Mouse (Mus musculus) forelimb bud, embryonic 11.5 days (tissue): ENCODE data around the gene Hoxb8.
A peak's percentile ranks its signal among the peaks of the same experiment; 100 is the strongest.

Experiments
- DNase-seq: peaks from one replicate; pipeline ENCODE4 v3.0.0-alpha.2; 2012; ENCODE audit warnings: low read depth, low spot score

The Hoxb8 gene

DNA sequence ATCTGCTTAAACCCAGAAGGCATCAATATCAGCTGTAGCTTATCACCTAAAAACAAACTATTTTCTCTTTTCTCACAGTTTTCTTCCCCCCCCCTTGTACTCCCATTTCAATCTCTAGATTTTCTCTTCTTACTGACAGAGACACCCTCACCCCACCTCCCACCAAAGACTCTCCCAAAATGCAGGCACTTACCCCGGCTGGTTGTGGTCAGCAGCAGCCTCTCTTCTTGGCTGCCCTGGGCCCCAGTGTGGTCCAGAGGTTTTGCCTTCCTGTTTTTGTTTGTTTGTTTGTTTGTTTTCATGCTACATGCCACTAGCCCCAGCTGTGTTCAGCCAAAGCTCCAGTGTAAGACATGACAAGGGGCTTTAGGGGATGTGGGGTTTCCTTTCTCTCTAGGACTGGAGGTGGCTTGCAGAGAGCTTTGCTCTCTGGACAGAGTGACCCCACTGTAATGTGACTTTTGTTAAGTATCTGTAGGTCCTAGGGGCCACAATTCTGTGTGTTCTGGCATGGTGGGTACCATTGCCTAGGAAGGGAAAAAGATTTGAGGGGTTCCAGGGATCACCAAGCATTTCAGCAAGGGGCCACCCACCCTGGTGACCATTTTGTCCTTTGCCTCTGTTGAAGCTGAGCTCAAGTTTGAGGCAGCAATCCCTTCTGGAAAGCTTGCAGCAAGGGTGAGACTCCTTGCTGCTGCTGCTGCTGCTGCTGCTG lies 13.5 kb upstream of the Hoxb8 start:
- no peak for DNase-seq

- no peak for DNase-seq
Observed at GRCm38 (mm10) chr11:96269869-96270268, 11.8 kb upstream of the Hoxb8 start.

DNA sequence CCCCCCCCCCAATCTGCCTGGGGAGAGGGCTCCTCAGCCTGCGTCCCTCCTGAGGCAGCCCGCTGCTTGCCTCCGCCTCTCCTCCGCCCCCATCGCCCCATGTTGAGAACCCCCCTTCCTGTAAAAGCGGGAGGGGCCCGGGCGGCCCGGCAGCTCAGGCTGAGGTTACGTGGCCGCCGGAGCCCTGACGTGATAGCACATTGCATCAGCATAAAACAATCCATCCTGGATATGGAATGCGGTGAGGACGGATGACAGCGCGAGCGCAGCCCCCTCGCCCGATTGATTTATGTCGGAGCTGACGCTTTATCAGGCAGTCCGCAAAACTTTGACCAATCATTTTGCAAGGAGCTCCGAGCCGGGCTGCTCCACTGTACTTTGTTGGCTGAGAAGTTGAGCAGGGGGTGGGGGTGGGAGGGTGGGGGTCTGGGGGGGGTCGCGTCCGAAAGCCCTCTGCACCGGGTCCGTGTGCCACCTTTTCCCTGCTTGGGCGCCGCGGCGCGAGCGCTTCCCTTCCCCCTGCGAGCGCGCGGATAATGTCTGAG lies 10.6 kb upstream of the Hoxb8 start, which contains the start of gene Hoxb9:
Gene Hoxb9 (plus strand): TSS at position 462 of the 545 bp plus-strand sequence.
- DNase-seq = no peak

- no peak for DNase-seq
Observed at GRCm38 (mm10) chr11:96271541-96272011, 10.1 kb upstream of the Hoxb8 start.

- no peak for DNase-seq
Observed at GRCm38 (mm10) chr11:96272024-96272921, 9.4 kb upstream of the Hoxb8 start.

GRCm38 (mm10) chr11:96274428-96274827 lies 7.3 kb upstream of the Hoxb8 start:
- DNase-seq = no peak

GRCm38 (mm10) chr11:96275896-96276295 lies 5.8 kb upstream of the Hoxb8 start:
- no peak for DNase-seq

DNA sequence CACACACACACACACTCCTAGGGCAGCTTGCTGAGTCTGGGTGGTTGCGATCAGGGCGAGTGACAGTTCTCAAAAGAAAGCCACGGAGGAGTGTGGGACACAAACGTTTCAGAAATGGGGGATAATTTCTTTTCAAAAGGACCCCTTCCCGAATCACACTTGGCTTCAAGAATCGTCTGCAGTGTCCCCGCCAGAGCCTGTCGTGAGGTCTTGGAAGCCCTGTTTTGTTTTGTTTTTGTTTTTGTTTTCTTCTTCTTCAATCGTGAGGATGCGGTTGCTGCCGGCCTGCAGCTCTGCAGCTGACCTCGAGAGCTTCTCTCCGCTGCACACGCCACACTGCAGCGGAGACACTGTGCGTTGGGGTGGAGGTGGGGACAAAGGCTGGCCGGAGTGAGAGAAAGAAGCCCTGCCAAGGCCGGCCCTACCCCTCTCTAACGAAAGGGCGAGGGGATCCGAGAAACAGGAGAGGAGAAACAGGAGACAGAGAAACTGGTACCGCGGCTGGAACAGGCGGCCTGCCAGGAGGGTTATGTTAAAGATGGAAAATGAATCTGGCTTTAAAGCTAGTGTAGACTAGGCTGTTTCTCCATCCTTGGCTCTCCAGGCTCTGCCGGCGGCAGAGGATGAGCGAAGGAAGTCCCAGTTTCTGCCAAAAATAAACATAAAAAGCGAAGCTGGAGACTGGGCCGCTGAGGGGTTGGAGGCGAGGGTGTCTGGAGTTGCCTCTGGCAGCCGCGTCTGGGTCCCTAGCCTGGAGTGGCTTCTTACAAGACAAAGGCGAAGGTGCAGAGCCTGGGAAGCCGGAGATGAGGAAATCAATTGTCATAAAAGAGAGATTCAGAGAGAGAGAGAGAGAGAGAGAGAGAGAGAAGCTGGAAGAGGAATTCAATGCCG lies 4.3 kb upstream of the Hoxb8 start:
- DNase-seq = no peak

- DNase-seq = no peak
Observed at GRCm38 (mm10) chr11:96278324-96278723, 3.4 kb upstream of the Hoxb8 start.

DNA sequence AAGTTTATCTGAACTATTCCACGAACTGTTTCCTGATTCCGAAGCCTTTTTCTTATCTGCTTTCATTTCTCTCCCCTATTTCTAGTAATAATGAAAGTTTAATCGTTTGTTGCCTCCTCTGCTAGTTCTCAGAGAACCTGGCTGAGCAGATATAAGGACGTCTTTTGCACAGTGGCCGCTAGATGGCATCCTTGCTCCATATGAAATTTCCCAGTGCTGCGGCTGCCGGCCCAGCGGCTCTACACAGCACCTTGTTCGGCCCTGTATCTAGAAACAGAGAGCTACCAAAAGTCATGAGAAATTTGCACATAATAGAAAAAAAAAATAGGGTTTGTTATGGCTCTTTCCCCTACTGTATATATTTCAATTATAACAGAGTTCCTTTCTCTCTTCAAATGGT lies 2.9 kb upstream of the Hoxb8 start:
- DNase-seq = peak; percentile 91

DNA sequence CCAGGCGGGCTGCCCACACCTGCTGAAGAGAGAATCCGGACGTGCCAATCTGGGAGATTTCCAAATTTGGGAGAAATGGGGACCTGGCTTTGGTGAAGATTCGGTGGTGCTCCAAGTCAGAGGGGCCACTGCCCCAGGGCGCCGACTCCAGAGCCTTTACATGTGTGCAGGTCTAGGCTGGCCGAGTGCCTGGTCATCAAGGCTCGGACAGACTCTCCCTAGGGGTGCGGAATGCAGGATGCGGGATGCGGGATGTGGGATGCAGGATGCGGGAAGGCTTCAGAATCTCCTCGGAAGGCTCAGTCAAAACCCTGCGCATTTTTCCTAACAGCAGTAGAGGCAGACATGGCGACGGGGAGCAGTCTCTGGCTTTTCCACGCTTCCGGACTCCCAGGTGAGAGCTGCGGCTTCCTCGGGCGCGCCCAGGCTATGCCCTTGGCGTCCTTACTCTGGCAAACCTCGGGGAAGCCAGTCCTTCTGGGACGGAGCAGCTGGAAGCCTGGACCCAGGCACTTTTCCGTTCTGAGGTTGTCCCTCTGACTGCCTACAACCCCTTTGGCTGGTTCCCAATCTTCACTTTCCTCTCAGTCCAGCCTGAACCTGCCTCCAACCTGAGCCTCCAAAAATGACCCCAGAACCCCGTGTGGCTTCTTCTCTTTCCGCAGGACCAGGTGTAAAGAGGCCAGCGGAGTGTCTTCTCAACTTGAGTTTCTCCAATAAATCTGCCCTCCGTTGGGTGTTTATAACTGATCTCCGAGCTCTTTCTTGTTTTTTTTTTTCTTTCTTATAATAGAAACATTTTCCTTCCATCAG lies 2.1 kb upstream of the Hoxb8 start:
- no peak for DNase-seq

DNA sequence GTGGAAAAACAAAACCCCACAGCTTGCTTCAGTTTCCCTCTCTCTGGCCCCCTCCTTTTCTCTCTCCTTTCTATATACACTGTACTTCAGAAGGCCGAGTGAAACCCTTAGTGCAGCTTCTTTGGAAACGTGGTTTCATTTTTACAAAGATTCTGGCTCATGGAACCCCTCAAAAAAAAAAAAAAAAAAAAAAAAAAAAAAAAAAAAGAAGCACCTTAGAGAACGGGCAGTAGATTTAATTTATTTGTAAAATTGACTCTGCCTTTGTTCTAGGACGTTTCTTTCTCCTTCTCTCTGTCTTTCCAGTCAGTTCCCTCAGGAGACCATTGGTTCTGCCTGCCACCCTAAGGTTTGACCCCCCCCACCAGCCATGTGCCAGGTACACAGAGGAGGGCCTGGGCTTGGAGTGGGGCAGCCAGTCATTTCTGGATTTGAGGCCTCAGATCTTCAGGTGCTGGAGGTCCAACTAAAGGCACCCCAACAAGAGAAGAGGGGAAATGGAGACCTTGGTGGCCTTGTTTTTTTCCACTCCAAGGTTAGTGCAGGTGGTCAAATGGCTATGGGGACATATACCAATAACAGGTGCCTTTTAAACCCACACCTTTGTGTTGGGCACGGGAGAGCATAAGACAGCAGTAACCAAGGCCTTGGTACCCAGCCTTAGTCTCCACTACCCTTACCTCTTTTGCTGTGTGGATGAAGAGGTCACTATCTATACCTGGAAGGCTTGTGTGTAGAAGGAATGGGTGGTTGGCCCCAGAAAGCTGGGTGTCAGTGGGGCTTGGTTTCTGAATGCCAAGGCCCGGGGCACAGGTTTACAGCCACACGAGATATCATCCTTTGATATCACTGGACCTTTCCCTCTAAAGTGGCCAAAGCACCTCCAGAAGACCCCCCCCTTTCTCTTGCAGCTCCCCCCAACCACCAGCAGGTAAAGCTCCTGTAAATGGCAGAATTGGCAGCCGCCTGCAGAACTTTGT lies 1.0 kb upstream of the Hoxb8 start:
- DNase-seq = no peak

GRCm38 (mm10) chr11:96281396-96281795 lies 309 bp upstream of the Hoxb8 start:
- no peak for DNase-seq

GRCm38 (mm10) chr11:96282795-96283430 lies 1.2 kb downstream of the Hoxb8 start:
- DNase-seq = no peak

DNA sequence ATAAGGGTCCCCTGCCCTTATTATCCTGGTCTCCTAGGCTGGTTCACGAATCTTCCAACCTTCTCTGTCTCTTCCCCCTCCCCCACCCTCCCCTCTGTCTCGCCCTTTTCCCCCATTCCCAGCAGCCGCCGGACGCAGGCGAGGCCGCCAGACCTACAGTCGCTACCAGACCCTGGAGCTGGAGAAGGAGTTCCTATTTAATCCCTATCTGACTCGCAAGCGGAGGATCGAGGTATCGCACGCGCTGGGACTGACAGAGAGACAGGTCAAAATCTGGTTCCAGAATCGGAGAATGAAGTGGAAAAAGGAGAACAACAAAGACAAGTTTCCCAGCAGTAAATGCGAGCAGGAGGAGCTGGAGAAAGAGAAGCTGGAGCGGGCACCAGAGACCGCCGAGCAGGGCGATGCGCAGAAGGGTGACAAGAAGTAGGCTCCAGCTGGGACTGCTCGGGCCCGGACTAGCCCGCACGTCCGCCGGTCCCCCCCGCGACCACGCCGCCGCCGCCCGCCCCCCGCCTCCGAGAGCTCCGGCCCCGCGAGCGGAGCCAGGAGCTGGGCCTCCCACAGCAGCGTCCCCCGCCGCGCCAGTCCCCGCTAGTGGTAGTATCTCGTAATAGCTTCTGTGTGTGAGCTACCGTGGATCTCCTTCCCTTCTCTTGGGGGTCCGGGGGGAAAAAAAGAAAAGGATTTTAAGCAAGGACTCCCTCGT lies 2.5 kb downstream of the Hoxb8 start:
- no peak for DNase-seq

DNA sequence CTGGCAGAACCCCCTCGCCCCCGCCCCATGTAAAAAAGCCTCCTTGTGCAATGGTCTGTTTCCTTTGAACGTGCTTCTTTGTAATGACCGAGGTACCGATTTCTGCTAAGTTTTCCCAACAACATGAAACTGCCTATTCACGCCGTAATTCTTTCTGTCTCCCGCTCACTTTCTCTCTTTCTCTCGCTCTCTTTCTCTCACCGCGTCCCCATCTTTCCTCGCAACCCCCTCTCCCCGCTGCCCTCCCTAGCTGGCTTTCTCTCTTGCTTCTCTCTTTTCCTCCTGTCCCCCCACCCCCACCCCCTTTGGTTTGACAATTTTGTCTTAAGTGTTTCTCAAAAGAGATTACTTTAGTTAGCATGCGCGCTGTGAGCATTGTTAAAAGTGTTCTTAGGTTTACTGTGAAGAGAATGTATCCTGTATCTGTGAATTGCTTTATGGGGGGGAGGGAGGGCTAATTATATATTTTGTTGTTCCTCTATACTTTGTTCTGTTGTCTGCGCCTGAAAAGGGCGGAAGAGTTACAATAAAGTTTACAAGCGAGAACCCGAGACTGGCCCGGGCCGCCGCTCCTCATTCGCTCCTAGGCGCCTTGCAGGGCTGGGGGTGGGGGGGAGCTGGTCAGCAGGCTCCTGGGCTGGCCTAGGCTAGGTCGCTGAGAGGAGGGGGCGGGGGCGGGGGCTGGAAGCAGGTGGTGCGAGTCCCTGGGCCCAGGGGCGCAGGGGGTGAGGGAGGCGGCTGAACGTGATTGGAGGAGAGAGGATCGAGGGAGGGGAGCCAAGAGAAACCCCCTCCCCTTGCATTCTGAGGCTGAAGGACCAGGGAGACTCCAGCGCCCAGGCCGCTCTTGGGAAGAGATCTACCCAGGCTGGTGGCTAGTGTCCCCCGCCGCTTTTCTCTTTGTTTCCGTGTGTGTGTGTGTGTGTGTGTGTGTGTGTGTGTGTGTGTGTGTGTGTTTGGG lies 3.3 kb downstream of the Hoxb8 start:
- no peak for DNase-seq
